Mouse (Mus musculus): ENCODE measurements around the gene Soat2.
A peak's percentile ranks its signal among the peaks of the same experiment; 100 is the strongest.

DNA sequence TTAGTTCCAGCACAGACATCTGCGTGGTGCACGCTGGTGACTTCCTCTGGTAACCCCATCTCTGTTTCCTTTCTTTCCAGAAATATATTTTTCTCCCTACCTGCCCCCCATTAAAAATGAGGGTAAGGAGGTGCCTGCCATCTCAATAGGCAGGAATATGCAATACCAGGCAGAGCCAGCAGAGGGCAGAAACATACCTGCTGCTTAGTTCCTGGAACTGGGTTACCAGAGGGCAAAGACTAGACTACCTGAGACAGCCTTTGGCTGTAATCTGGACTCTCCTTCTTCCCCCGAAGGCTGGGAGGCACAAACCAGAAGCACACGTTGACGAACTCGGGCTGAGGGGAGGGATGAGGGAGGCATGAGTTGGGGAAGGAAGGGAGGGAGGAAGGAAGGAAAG lies 28.0 kb downstream of the Soat2 start:
- TF ChIP-seq CTCF (IDR thresholded peaks at IDR 0.05; ENCODE audit: extremely low read depth, insufficient read depth, low read length) (peak; percentile 87), POLR2A (IDR thresholded peaks at IDR 0.05; ENCODE audit: extremely low read depth, insufficient read depth, low read length) (no peak)
